Mouse (Mus musculus) embryo, embryonic 10.5 days (tissue): ENCODE measurements at regions not wholly inside any gene's neighbourhood (a gene's known extent, or its start where the extent isn't known, plus 50 kb on each side); places are given as distances from the start of the nearest gene placed in this dataset.

Experiments used
- DNase-seq: peaks from one replicate; pipeline ENCODE4 v3.0.0-alpha.2; 2015; ENCODE audit warnings: low spot score

- DNase-seq = no peak
Measured at GRCm38 (mm10) chr14:17234898-17235297, 415.9 kb upstream of the Rarb start.

GRCm38 (mm10) chr14:17211502-17211901 is 392.5 kb upstream of the Rarb start:
- DNase-seq = no peak

- no peak for DNase-seq
Measured at GRCm38 (mm10) chr14:17205691-17206090, 386.7 kb upstream of the Rarb start.

- peak; percentile 13 for DNase-seq
Measured at GRCm38 (mm10) chr14:17203251-17204015, 384.5 kb upstream of the Rarb start.

- no peak for DNase-seq
Measured at GRCm38 (mm10) chr14:17192953-17193352, 374.0 kb upstream of the Rarb start.

GRCm38 (mm10) chr14:17173218-17173617 is 354.3 kb upstream of the Rarb start:
- DNase-seq = peak; percentile 5

- DNase-seq = peak; percentile 81
Measured at GRCm38 (mm10) chr14:17172330-17173110, 353.6 kb upstream of the Rarb start.

GRCm38 (mm10) chr14:17171896-17172295 is 352.9 kb upstream of the Rarb start:
- no peak for DNase-seq

GRCm38 (mm10) chr14:17158324-17158723 is 339.4 kb upstream of the Rarb start:
- no peak for DNase-seq

- no peak for DNase-seq
Measured at GRCm38 (mm10) chr14:17156402-17156954, 337.5 kb upstream of the Rarb start.

- DNase-seq = no peak
Measured at GRCm38 (mm10) chr14:17120679-17121078, 301.7 kb upstream of the Rarb start.

- peak; percentile 3 for DNase-seq
Measured at GRCm38 (mm10) chr14:17106668-17107067, 287.7 kb upstream of the Rarb start.

- DNase-seq = no peak
Measured at GRCm38 (mm10) chr14:17102486-17102885, 283.5 kb upstream of the Rarb start.

GRCm38 (mm10) chr14:17090573-17090937 is 271.6 kb upstream of the Rarb start:
- DNase-seq = no peak

GRCm38 (mm10) chr14:17089640-17090572 is 270.9 kb upstream of the Rarb start:
- peak; percentile 56 for DNase-seq

GRCm38 (mm10) chr14:17089089-17089634 is 270.2 kb upstream of the Rarb start:
- no peak for DNase-seq

GRCm38 (mm10) chr14:17087828-17088227 is 268.9 kb upstream of the Rarb start:
- no peak for DNase-seq

- peak; percentile 8 for DNase-seq
Measured at GRCm38 (mm10) chr14:17083907-17084306, 265.0 kb upstream of the Rarb start.

GRCm38 (mm10) chr14:17081904-17082303 is 262.9 kb upstream of the Rarb start:
- peak; percentile 16 for DNase-seq

GRCm38 (mm10) chr14:17079513-17079912 is 260.6 kb upstream of the Rarb start:
- no peak for DNase-seq

GRCm38 (mm10) chr14:17061358-17061757 is 242.4 kb upstream of the Rarb start:
- DNase-seq = no peak

GRCm38 (mm10) chr14:17058438-17058837 is 239.5 kb upstream of the Rarb start:
- no peak for DNase-seq
